Mouse (Mus musculus): ENCODE data around the gene Baiap2l1.

The Baiap2l1 gene

GRCm38 (mm10) chr5:144282470-144283260 is 75.2 kb downstream of the Baiap2l1 start:
- DNase-seq: no peak

GRCm38 (mm10) chr5:144279926-144280325 is 78.0 kb downstream of the Baiap2l1 start:
- DNase-seq: no peak

- DNase-seq: no peak
Observed at GRCm38 (mm10) chr5:144279081-144279541, 78.8 kb downstream of the Baiap2l1 start.

DNA sequence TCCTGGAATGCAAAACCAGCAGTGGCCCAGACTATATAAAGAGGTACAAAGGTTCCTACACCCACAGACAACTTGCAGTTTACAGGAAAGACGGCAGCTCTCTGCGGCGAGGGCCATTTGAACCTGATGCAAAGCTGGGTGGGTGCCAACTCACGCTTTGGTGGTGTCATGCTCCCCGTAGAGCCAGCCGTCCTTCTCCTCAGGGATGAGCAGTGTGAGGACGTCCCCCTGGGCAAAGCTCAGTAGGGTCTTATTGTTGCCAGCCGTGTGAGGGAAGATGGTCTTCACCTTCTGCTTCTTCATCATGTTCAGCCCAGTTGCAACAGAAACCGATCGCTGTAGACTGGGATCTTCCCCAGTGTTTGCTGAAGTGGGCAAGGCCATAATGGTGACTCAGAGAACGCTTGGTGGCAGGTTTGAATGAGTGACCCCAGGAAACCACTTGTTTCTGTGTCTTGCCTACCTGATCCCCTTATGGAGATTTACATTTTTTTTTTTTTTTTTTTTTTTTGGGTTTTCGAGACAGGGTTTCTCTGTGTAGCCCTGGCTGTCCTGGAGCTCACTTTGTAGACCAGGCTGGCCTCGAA is 79.4 kb downstream of the Baiap2l1 start:
- DNase-seq: no peak

DNA sequence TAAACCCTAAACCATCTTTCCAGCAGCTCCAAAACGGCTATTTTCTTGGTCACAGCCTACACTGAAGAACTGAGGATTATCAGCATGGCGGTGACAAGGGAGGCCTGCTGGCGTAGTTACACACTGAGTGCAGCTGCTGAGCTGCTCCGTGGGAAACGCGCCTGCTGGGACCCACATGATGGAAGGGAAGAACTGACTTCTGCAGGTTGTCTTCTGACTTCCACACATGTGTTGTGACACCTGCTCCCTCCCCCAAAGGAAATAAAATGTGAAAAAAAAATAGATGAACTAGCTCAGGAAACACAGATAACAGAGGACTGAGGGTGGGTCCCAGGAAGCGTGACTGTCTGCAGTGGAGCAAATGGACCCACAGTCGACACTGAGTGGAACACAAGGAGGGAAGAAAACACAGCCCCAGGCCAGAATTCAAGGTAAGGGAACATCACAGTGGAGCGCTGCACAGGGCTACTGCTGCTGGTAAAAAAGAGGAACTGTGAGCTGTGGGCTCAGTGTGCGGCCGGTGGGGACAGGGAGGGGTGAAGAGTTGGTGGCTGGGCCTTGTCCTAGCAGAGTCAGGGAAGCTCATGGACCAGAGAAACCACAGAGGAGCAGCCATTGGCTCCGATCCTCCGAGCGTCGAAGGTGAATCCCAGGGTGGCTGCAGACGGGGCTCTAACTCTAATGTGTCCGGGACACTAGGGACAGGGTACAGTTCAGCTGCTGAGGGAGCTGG is 80.8 kb downstream of the Baiap2l1 start:
- DNase-seq: no peak

- DNase-seq: no peak
Observed at GRCm38 (mm10) chr5:144274904-144275303, 83.0 kb downstream of the Baiap2l1 start.

DNA sequence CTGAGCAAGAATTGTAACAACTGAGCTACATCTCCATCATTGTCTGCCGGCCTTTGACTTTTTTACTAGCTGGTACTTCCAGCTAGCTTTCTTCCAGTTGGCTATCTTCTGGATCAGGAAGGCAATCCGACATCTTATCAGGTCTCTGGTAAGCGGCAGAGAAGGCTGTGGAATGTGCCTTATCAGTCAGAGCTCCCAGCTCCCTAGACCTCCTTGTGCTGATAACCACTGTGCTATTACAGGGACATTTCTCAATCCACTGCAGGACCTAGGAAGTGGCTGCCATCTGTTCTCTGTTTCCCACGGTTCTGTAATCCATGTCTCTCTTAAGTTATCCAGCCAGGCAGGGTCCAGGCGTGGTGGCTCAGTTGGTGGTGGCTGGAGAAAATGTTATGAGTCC is 86.1 kb downstream of the Baiap2l1 start:
- DNase-seq: no peak

DNA sequence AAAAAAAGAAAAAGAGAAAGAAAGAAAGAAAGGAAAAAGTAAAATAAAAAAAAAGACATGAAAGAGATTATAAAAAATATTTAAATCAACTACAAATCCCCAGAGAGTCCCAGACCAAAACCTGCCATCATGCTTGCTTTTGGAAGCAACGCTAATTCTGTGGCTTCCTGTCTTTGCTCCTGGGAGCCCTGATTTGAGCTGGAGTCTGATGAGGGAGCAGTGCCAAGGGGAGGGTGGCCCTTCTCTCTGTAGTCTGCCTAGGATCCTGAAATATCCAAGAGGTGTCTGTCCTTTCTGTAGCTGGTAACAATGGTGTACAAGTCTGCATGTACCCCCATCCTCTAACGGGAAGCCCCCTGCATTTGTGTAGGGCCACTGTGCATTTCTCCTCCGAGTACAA is 86.8 kb downstream of the Baiap2l1 start:
- no peak for DNase-seq

GRCm38 (mm10) chr5:144270420-144270819 is 87.5 kb downstream of the Baiap2l1 start:
- DNase-seq: no peak

DNA sequence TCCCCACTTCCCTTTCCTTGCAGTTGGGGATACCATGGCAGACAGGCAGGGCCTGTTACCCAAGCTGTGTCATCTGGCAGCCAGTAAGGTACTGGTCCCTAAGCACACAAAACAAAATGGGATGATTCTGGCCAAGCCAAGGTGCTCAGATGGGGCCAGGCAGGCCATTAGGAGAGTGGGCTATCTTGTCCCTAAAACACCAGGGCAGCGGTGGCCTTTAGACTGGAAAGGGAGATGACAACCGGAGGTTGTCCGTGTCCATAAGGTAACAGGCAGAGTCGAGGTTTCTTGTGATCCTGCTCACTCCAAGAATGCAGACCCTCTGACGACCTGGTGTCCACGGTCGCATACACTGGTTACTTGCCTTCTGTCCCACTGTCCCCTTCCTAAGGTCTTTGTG is 88.0 kb downstream of the Baiap2l1 start:
- DNase-seq: no peak

GRCm38 (mm10) chr5:144267535-144268241 is 90.2 kb downstream of the Baiap2l1 start:
- no peak for DNase-seq

DNA sequence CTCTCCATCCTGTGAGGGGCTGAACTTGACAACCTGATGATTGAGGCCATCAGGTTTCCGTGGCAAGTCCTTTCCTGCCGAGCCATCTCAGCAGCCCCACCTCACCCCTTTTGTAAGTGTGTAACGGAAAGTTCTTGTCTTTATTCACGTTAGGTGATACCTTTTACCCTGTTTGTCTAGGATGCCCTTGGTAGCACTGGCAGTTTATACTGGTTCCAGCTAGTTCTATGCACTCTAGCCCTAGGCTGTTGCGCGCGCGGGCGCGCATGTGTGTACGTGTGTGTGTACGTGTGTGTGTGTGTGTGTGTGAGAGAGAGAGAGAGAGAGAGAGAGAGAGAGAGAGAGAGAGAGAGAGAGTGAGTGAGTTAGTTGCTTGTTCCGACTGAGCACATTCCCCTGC is 94.4 kb downstream of the Baiap2l1 start:
- no peak for DNase-seq

GRCm38 (mm10) chr5:144263082-144263481 is 94.8 kb downstream of the Baiap2l1 start:
- no peak for DNase-seq

GRCm38 (mm10) chr5:144261829-144262228 is 96.1 kb downstream of the Baiap2l1 start:
- peak; percentile 36 for DNase-seq

- DNase-seq: no peak
Observed at GRCm38 (mm10) chr5:144261309-144261708, 96.6 kb downstream of the Baiap2l1 start.

GRCm38 (mm10) chr5:144260464-144260863 is 97.4 kb downstream of the Baiap2l1 start:
- DNase-seq: no peak

GRCm38 (mm10) chr5:144259228-144259627 is 98.7 kb downstream of the Baiap2l1 start:
- DNase-seq: no peak

GRCm38 (mm10) chr5:144258687-144259086 is 99.2 kb downstream of the Baiap2l1 start:
- DNase-seq: no peak

DNA sequence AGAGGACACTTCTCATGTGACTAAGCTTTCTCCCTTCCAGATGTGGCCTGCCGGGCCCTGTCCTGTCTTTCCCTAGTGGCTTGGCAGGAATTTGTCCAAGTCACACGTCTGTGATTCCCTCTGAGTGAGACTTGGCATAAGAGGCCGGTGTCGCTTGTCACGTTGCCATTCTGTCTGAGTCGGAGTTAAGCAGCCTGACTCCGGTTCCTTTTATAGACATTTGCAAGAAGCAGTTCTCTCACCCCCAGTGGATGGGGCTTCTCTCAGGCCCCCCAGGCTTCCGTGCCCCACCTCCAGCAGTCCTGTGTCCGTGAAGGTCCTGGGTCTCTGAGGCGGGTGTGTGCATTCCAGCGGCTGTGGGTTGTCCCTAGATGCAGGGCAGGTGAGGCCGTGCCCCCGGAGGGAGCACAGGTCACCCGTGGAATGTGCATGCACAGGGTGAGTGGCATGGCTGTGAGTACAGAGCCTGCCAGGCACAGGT is 99.7 kb downstream of the Baiap2l1 start:
- peak; percentile 26 for DNase-seq

DNA sequence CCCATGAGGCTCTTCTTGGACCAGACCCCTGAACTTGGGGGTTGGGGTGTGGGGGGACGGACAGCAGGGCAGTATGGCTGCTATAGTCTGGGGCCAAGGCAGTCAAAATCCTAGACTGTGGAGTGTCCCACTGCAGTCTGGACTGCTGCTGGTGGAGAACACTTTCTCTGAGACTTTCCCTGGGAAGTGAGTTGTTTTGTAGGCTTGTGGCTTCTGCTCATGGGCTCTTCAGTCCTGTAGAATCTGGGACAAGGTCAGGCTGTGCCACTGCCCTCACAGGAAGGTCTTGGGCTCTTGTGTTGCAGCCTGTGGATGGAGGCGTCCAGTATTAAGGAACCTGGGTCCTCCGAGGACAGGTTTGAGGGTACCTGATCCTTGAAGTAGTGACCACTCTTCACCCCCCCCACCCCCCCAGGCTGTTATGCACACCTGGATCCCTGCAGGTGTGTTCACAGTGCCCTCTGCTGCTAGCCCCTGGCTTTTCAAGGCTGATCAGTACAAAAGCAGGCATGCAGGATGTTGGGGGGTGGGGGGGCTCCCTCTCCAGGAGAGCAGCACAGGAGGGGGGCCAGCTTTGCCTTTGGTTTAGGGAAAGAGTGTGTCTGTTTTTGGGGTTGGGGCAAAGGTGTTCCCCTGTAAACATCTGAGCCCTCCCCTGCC is 100.3 kb downstream of the Baiap2l1 start:
- no peak for DNase-seq

GRCm38 (mm10) chr5:144256888-144257287 is 101.0 kb downstream of the Baiap2l1 start:
- DNase-seq: peak; percentile 5

GRCm38 (mm10) chr5:144256541-144256870 is 101.4 kb downstream of the Baiap2l1 start:
- peak; percentile 8 for DNase-seq

Data from right cerebral cortex, postnatal 25 days (tissue).